Mouse (Mus musculus) liver, embryonic 14.5 days (tissue): ENCODE measurements around the gene Gse1.

Experiments
- CTCF ChIP-seq: IDR thresholded peaks from 2 replicates; pipeline ENCODE4 v1.5.1; 2016; ENCODE audit warnings: antibody characterized with exemption, low read depth, control low read depth
- EP300 ChIP-seq: IDR thresholded peaks from 2 replicates; pipeline ENCODE4 v1.6.1; 2016; ENCODE audit warnings: antibody characterized with exemption, low read depth

- TF ChIP-seq EP300: no peak
- TF ChIP-seq CTCF: no peak
Observed at GRCm38 (mm10) chr8:120463918-120464584, 235.8 kb downstream of the Gse1 start.
